Mouse (Mus musculus): Measurements from ENCODE around the gene Gm11009. TPM values are rescaled to one million over a fixed set of nuclear protein-coding genes. Genes with fewer than 3 reads are reported as not detected.
"Not testable (repeated sequence)": the region's sequence is repeated elsewhere in the genome, so short reads cannot be mapped to it uniquely, and the experiment has no call there.

The Gm11009 gene
- polyA plus RNA-seq (2012; rRNA removed) = not detected in 2 replicates

GRCm38 (mm10) chr2:176319394-176319793 lies at the start of gene Gm11009:
Gene Gm11009, minus strand, starts transcription at chr2:176319494.
- not testable (repeated sequence) for H3K27me3 ChIP-seq (ENCODE audit: control insufficient read depth, insufficient read depth, low read length); H3K4me1 ChIP-seq (ENCODE audit: control insufficient read depth, insufficient read depth, insufficient read length); DNase-seq (ENCODE audit: low read depth in 1 of 2, low spot score in 2 of 2); H3K27ac ChIP-seq (ENCODE audit: insufficient read depth, low read length); H3K36me3 ChIP-seq (ENCODE audit: control insufficient read depth, insufficient read depth, low read length); H3K4me3 ChIP-seq (ENCODE audit: extremely low read depth, insufficient read depth, insufficient read length)
- no CpG with 5 or more reads among the region's 2 CpGs for WGBS

Other genes with a start within 250 kb of the Gm11009 start
- gene Gm2004, start 169.7 kb downstream of the Gm11009 start, polyA plus RNA-seq (2012; rRNA removed) = not detected in 2 replicates
- gene 2210418O10Rik, start 92.9 kb downstream of the Gm11009 start, polyA plus RNA-seq (2012; rRNA removed) = 0.07 and 0.08 TPM in 2 replicates
- 0.21 TPM in 1 of 2 replicates, not detected in the other for gene Gm14435, start 104.1 kb upstream of the Gm11009 start, polyA plus RNA-seq (2012; rRNA removed)
- 0.36 and 0.92 TPM in 2 replicates for gene Gm14434, start 167.3 kb upstream of the Gm11009 start, polyA plus RNA-seq (2012; rRNA removed)
- gene Zfp967, start 201.6 kb upstream of the Gm11009 start, polyA plus RNA-seq (2012; rRNA removed) = not detected in 2 replicates

Measured in spleen, adult 2 months (tissue).